Mouse (Mus musculus) lung, adult 18-20 months (tissue): ENCODE data around the gene Foxs1.

Experiments used
- DNase-seq, 2 experiments: peaks; one replicate each; pipeline ENCODE4 v3.0.0; 2022; ENCODE audit warnings: mixed read lengths in 2 of 2

The Foxs1 gene

DNA sequence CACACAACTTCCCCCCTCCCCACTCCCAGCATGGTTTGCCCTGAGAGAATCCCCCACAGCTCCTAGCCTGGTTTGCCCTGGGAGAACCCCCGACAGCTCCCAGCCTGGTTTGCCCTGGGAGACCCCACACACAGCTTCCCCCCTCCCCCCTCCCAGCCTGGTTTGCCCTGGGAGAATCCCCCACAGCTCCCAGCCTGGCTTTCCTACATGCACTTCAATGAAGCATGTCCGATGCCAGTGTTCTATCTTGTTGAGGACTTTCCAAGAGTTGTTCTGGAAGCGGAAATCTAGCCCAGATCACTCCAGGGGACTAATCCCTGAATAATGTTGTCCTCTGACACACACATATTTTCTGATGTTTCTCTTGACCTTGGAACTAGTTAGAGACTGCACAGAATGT is 30.4 kb downstream of the Foxs1 start:
- DNase-seq: no peak

DNA sequence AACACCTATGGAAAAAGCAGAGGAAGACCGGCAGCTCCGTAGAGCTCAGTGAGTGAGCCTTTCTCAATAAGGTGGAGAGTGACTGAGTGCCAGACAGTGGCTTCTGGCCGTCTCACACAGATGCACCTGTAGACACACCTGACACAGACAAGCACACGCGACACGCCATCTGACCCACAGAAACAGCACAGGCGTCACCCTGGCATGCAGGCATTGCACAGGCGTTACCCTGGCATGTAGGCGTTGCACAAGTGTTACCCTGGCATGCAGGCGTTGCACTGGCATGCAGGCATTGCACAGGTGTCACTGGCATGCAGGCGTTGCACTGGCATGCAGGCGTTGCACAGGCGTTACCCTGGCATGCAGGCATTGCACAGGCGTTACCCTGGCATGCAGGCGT is 31.7 kb downstream of the Foxs1 start:
- no peak for DNase-seq

DNA sequence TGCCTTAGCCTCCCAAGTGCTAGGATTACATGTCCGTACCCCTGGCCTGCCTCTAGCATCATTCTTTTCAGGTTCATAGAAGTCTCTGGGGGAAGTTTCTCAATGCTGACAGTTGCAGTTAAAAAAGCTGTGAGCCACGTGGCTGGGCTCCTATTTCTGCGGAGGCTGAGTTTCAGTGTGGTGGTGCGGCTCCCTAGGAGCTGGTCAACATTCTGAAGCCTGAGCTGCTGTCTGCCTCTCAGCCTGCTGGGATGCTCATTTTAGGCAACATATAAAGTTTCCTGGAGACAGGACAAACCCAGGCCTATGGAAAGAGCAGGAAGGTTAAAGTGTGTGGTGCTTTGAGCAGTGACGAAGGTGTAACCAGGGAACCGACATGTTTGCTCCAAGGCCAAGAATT is 34.0 kb downstream of the Foxs1 start:
- no peak for DNase-seq

DNA sequence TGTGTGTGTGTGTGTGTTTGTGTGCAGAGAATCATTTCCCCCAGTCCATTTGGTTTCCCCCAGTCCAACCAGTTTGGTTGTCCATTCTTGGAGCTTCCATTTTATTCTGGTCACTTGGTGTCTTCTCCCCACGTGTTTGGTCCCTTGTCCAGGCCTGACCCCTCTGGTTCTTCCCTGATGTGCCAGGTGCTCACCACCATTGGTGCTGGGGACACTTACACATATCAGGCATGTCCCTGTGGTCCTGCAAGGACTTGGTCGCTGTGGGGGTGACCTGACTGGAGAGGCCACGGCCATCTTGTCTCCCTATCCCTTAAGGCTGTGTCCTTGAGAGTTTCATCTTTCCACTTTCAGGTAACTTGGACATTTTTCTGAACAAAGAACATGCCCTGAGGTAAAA is 36.1 kb downstream of the Foxs1 start:
- DNase-seq: no peak

DNA sequence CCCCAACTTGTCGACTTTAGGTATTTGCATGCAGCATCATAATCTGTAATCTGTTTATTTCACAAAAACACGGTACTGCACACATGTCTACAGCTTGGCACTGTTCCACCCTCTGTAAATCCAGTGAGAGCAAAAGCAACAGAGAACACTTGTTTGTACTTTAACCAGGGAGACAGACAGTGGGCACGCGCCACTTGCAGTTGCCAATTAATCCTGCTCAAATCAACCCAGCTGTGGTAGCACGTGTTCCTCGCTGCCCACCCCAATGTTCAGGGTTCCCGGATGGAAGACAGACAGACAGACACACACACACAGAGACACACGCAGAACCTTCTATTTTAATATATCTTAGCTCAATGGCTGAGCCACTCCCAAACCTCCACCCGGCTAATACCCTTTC is 37.2 kb downstream of the Foxs1 start:
- DNase-seq: no peak

DNA sequence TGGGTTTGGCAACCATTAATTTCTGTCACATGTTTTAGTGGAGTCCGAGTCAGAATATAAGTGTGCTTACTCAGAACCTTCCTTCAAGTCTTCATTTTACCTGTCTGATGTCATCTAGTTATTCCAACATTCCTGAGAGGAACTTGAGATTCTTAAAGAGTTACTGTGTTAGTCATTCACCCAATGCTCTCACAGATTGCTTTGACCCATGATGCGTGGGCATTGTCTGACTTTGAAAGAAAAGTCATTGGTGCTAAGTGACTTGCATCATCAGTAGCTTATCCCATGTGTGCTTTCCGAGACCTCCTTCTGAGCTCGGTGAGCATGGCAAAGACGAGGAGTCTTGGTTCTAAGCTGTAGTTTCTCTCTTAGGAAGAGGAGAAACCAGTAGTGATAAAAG is 44.2 kb downstream of the Foxs1 start:
- no peak for DNase-seq

DNA sequence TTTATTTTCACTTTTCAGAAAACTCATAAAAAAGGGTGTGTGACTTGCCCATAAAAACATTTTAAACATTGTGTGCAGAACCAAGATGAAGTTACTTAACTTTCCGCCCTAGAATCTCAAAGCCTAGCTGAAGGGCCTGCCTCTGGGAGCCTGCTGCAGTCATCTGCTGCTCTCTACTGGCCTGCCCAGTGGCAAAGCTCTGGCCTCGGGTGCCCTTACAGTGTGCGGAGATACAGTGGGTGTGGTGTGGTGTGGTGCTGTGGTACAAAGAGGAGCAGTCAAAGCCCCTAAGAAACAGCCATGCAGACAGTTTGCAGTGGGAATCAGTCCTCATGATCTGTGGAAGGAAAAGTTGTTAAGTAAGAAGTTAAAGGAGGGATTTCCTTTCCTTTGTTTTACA is 45.8 kb downstream of the Foxs1 start:
- no peak for DNase-seq

DNA sequence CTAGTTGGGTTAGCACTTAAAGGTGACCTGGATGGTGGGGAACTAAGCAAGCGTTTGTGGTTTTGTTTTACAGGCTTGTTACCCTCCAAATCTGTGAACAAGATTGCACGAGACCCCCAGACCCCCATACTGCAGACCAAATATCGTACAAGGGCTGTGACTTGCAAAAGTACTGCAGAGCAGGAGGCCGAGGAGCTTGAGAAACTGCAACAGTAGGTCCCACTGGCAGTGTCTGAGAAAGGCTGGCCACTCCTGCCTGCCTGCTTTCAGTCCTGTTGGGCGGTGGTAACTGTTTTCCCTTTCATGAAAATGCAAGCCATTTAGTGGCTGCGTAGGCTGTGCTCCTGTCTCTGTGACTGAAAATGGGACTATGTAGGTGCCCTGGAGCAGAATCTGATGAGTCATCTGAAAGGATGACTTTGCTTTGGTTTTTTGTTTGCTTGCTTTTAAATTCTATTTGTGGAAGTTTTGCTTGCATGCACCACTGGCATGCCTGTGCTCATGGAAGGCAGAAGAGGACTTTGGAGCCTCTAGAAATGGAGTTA is 48.8 kb downstream of the Foxs1 start:
- DNase-seq: no peak
